Mouse (Mus musculus) ES-E14 (cell line): ENCODE measurements around the gene Prdm13.

Source experiments
- HCFC1 ChIP-seq: IDR thresholded peaks from 2 replicates; pipeline ENCODE4 v1.6.1; 2012; ENCODE audit warnings: low read length, inconsistent platforms, borderline replicate concordance; ENCODE audit not compliant: insufficient read depth
- MAFK ChIP-seq: IDR thresholded peaks from 2 replicates; pipeline ENCODE4 v1.6.1; 2014; ENCODE audit warnings: mild to moderate bottlenecking, low read depth, low read length, inconsistent platforms; ENCODE audit not compliant: insufficient read depth
- ZC3H11A ChIP-seq: IDR thresholded peaks from 2 replicates; pipeline ENCODE4 v1.6.1; 2012; ENCODE audit warnings: low read depth, mild to moderate bottlenecking, inconsistent platforms, low read length, borderline replicate concordance
- ZNF384 ChIP-seq: IDR thresholded peaks from 2 replicates; pipeline ENCODE4 v1.6.1; 2012; ENCODE audit warnings: low read depth, low read length, inconsistent platforms

DNA sequence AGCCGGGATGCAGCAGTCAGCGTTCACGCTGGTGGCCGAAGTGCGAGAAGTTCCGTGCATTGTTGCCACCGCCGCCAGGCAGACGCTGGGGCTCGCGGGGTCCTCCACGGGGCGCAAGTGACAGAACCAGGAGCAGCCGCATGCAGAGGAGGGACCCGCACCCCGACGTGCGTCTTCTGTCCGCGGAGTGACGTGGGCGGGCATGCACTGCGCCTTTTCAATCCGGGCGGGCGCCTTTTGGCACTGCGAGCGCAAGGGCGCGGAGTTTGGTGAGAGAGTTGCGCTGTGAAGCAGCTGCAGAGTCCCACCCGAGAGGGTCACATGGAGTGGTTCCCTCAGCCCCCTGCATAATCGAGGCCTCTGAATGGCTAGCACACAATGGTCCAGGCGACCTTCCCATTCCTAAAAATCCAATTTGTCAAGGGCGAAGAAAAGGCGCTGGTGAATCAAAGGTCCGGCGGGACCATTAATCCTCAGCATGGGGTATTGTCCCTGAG lies at the start of gene Prdm13:
- TF ChIP-seq ZNF384 = no peak
- TF ChIP-seq HCFC1 = no peak
- no peak for TF ChIP-seq MAFK
- no peak for TF ChIP-seq ZC3H11A
